Mouse (Mus musculus) layer of hippocampus, adult 8-10 months (tissue): Measurements from ENCODE around the gene Prkcq. TPM values are rescaled to one million over a fixed set of nuclear protein-coding genes. Genes with fewer than 3 reads are reported as not detected.
"Not testable (repeated sequence)": the region's sequence is repeated elsewhere in the genome, so short reads cannot be mapped to it uniquely, and the experiment has no call there.

Experiments
- DNase-seq, 2 experiments: peaks; one replicate each; pipeline ENCODE4 v3.0.0; 2022; ENCODE audit warnings: low spot score in 2 of 2
- total RNA-seq, 4 experiments: library from RNA; stranded (reverse); gene quantifications; 2 replicates each; pipeline ENCODE4 v1.2.4; 2022

Gene Prkcq
- total RNA-seq, 4 experiments from 2014 or later = 6.5 to 9.9 (median 9.4) TPM

GRCm38 (mm10) chr2:11290931-11291330 is 119.0 kb downstream of the Prkcq start:
- no peak for DNase-seq

- DNase-seq = no peak
Observed at GRCm38 (mm10) chr2:11291570-11292405, 119.9 kb downstream of the Prkcq start.

GRCm38 (mm10) chr2:11293144-11293543 is 121.2 kb downstream of the Prkcq start:
- DNase-seq = no peak

GRCm38 (mm10) chr2:11294643-11295191 is 122.8 kb downstream of the Prkcq start:
- DNase-seq = no peak

- no peak for DNase-seq
Observed at GRCm38 (mm10) chr2:11298811-11299210, 126.9 kb downstream of the Prkcq start.

GRCm38 (mm10) chr2:11299366-11299765 is 127.5 kb downstream of the Prkcq start:
- DNase-seq = no peak

GRCm38 (mm10) chr2:11300362-11300761 is 128.5 kb downstream of the Prkcq start:
- no peak for DNase-seq

GRCm38 (mm10) chr2:11320241-11320640 is 148.3 kb downstream of the Prkcq start:
- DNase-seq = peak in 1 of 2 experiments; percentile 42

- DNase-seq = no peak
Observed at GRCm38 (mm10) chr2:11322396-11322795, 150.5 kb downstream of the Prkcq start.

GRCm38 (mm10) chr2:11327280-11327679 is 155.4 kb downstream of the Prkcq start:
- DNase-seq = no peak

GRCm38 (mm10) chr2:11329407-11330224 is 157.7 kb downstream of the Prkcq start:
- no peak for DNase-seq

GRCm38 (mm10) chr2:11331528-11332446 is 159.9 kb downstream of the Prkcq start:
- DNase-seq = peak; percentile 45 to 71

GRCm38 (mm10) chr2:11332469-11332868 is 160.6 kb downstream of the Prkcq start:
- no peak for DNase-seq

GRCm38 (mm10) chr2:11333301-11334017 is 161.6 kb downstream of the Prkcq start:
- DNase-seq = peak; percentile 19 to 39

GRCm38 (mm10) chr2:11336320-11336719 is 164.4 kb downstream of the Prkcq start:
- no peak for DNase-seq

- peak; percentile 39 to 52 for DNase-seq
Observed at GRCm38 (mm10) chr2:11338931-11339839, 167.3 kb downstream of the Prkcq start.

- no peak for DNase-seq
Observed at GRCm38 (mm10) chr2:11344691-11345090, 172.8 kb downstream of the Prkcq start.

- not testable (repeated sequence) for DNase-seq
Observed at GRCm38 (mm10) chr2:11346419-11346818, 174.5 kb downstream of the Prkcq start.

GRCm38 (mm10) chr2:11347791-11348190 is 175.9 kb downstream of the Prkcq start:
- no peak for DNase-seq
